Mouse (Mus musculus): ENCODE measurements around the gene Bcar1. TPM values are rescaled to one million over a fixed set of nuclear protein-coding genes. Genes with fewer than 3 reads are reported as not detected.

The Bcar1 gene
- total RNA-seq, 4 experiments from 2014 or later = 49.4 to 54.6 (median 53.5) TPM

DNA sequence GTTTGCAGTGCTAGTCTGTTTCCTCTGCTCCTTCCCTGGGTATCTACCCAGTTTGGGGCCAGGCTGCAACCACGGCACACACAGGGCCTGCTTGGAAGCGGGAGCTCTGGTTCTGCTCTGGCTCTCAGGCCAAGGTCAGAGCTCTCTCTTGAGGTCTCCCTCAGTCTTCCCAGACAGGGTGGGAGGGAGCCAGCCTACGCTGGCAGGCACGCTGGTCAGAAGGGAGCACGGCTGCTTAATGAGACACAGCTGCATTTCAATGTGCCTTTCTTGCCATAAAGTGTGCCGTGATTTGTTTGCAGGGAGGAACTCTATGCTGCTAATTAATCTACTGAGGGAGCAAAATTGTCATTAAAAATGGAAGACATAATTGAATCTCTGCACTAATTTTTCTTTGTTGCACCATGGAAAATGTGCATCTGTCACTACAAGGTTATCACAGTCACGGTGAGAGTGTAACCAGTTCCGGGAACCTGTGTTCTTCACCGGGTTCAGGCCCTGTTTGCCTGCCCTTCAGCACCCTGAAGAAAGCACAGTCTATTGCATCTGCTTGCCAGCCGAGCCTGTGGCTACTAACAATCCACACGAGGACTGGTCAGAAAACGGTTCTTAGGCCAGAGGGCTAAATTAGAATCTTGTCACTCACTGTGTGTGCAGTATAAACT lies 26.3 kb upstream of the Bcar1 start:
- DNase-seq (ENCODE audit: low spot score in 2 of 2) = peak in 1 of 2 experiments; percentile 39

DNA sequence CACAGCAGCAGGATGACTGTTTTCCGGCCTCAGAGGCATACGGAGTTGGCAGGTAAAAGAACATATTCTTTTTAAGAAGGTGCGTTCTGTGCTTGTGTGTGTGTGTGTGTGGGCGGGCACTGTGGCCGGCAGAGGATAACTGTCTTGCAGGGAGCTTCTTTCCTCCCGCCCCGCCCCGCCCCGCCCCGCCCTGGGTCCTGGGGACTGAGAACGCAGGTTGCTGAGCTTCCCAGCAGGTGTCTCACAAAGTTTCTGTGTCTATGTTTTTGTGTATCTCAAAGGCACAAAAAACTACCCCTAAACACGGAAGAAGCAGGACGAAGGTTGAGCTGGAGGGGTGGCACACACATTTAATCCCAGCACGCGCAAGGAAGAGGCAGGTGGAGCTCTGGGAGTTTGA lies 25.7 kb upstream of the Bcar1 start:
- no peak for DNase-seq (ENCODE audit: low spot score in 2 of 2)

DNA sequence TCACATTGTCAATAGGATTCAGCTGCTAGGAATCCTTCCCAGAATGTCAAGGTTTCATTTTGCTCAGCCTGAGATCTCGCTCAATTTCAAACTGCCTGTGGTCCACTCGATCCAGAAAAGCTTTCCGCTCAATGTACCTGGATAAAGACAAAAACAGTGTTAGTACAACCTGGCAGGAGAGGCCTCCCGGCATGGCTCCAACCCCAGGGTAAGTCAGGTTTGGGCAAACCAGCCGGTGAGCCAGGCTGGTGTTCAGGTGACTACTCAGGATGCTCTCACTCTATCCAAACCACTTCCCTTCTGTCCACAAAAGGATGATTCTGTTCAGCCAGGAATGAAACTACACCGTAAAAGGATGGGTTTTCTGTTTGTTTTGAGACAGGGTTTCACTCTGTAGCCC lies 25.0 kb upstream of the Bcar1 start:
- DNase-seq (ENCODE audit: low spot score in 2 of 2) = no peak

DNA sequence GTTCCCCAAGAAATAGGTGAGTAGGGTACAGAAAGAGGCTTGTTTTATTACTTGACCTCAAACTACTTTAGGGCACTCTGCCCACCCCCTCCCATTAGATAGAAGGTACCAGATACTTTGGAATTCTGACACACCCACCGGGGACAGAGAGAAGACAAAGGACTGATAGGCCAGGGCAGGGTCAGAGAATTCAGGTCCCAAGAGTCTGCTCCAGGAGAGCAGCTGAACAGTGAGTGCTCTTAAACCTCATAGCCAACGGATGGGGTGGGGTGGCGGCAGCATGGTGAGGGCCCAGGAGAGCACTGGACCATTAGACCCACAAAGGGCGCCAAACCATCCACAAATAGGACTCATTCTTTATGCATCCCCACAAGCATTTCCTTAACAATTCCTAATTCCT lies 22.0 kb upstream of the Bcar1 start:
- DNase-seq (ENCODE audit: low spot score in 2 of 2) = no peak

DNA sequence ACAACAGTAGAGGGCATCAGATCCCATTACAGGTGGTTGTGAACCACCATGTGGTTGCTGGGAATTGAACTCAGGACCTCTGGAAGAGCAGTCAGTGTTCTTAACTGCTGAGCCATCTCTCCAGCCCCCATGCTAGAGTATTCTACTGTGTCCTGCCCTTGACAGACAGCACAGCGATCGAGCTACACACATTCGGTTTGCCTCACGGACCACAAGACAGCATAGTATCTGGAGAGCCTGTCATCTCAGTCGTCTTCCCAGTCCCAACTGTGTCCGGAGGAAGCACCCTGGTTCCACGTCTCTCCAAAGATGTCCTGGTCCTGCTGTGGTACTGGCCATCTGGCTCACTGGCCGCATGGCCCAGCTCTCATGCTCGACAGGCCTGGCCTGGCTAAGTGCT lies 21.5 kb upstream of the Bcar1 start:
- no peak for DNase-seq (ENCODE audit: low spot score in 2 of 2)

DNA sequence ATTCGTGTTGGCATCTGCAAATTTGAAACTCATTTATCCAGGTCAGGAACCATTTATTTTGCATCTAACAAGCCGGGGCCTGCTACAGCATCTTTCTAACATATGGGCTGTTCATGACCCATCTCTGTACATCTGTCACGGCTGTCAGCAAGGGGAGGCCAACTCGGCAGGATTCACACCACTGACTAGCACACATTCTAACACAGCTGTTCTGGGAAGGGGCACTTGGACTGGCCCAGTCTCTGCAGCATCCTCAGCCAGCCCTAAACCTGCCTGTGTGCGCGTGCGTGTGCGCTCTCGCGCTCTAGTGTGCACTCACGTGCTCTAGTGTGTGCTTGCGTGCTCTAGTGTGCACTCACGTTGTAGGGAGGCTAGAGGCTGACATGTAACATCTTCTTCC lies 17.1 kb upstream of the Bcar1 start:
- no peak for DNase-seq (ENCODE audit: low spot score in 2 of 2)

DNA sequence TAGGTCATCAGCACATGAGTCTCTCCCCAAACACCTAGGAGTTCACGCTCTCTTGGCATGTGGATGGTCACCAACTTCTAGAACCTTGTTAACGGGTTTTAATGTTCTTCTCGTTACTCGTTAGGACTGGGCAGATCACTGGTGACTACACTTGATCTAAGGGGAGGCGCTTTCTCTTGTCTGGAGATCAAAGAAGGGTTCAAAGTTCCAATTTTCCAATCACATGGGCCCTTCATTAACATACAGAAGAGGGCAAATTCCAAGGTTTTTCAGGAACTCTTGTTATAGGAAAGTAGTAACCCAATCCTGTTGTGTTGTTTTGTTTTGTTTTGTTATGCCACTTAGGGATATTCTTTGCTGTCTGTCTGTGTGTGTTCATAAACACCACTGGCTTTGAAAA lies 15.2 kb upstream of the Bcar1 start:
- DNase-seq (ENCODE audit: low spot score in 2 of 2) = no peak

DNA sequence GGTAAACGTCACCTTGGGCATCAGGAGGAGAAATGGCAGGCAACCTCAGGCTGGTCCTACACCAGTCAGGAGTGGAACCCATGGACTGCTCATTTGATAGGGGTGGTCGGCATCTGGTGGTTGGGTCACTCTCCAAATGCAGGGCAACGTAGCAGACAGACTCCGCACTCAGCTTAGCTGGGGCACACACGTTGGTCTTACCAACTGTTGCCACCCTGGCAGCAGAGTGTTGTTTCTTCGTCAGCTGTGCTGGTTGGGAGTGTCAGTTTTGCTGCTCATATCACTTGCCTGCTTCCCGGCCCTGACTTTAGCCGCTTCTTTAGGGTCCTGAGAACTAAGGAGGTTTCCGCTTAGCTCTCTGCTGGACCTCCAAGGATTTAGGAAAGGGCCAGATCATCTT lies 14.0 kb upstream of the Bcar1 start:
- no peak for DNase-seq (ENCODE audit: low spot score in 2 of 2)

DNA sequence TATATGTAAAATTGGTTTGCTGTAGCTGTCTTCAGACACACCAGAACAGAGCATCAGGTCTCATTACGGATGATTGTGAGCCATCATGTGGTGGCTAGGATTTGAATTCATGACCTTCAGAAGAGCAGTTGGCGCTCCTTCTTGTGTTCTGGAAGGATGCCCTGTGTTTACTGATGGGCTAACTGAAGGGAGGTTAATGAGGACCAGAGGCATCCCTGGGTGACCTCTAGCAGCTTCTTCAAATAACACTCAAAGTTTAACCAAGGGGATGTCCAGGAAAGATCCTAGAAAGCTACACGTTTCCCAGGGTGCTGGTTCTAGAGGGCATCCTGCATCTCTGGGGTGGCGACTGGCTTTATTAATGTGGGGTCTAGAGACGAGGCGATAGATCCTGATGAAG lies 11.1 kb upstream of the Bcar1 start:
- no peak for DNase-seq (ENCODE audit: low spot score in 2 of 2)

DNA sequence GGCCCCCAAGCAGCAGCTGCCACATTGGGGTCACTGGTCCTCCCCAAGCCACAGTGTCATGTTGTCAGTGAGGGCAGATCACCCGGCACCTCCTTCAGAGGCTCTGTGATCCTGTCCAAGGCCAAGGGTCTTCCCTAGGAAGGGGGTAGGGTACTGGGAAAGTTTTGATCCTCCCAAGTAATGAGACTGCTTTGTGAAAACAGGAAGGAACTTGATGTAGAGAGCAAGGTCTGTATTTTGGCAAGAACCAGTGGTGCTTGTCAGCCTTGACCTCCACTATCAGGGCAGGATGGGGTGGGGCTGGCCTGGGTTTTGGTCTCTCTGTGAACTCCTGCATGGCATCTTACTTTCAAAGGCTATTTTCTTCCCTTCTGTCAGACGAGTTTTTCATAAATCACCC lies 10.5 kb upstream of the Bcar1 start:
- DNase-seq (ENCODE audit: low spot score in 2 of 2) = no peak

DNA sequence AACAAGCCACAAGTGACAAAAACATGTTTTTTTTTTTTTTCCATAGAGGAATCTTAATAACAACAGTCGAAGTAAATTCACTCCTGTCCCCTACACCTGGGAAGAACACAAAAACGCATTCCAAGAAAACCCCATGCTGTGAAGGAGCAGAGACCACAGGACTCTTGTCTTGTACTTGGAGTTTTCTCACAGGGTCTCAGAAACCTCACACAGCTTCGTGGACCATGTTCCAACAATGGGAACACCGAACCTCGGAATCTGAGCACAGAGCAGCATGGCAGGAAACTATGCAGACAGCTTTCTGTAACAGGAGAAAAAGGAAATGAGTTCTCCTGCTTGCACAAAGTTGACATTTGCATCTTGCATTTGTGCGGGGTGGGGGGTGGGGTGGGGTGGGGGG lies 5.2 kb upstream of the Bcar1 start:
- no peak for DNase-seq (ENCODE audit: low spot score in 2 of 2)

DNA sequence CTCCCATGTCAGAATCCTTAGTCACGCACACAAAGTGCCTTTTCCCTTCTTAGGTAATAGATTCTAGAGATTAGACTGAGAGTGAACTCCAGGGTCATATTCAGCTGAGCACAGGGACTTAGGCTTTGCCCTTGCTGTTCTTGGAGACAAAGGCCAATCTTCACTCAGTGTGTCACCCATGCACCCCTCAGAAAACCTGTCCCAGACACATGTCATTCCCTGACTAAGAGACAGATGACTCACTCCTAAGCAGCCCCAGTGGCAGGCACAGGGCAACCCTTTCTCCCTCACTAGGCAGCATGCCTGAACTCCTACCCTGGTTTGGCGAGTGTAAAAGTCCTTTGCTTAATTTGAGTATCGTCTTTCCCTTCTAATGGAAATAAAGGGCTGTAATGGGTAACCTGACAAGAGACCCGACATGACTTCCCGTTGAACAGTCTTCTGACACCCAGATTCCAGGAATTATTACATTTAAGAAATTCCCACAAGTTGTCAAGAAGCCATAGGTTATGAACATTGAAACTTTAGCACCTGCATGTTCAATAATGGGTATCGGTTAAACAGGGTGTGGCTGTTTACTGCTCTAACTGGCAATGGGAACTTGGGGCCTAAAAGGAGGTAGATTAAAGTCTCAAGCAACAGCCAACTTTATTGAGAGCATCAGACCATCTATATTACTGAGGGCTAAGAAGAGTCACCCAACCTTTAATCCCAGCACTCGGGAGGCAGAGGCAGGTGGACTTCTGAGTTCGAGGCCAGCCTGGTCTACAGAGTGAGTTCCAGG lies 4.4 kb upstream of the Bcar1 start:
- no peak for DNase-seq (ENCODE audit: low spot score in 2 of 2)

DNA sequence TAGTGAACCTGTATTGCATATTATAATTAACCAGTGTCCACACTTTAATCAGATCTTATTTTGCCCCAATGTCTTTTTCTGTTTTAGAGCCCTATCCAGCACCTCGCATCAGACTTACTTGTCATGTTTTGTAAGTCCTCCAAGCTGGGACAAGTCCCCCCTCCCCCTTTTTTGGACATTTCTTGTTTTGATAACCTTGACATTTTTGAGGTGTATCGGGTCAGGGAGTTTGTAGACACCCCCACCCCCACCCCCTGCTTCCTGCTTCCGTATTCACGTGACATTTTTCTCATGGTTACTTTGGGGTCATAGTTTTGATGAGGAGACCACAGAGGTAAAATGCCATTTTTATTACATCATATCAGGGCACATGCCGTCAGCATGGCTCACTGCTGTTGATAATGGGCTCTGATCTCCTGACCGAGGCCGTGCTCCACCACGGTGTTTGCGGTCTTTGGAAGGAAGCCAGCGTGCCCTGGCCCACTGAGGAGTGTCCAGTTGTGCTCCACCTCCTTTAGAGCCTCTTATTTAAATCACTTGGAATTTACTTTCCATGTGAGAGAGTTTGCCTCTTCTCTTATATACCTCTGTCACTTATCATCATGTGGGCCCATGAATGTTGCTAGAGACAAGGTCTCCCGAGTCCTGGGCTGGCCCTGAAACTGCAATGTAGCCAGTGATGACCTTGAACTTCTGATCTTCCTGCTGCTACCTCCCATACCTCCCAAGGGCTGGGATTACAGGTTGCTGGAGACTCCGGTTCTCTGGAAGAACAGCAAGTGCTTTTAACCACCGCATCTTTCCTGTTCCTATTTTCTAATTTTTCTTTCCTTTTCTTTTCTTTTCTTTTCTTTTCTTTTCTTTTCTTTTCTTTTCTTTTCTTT lies 3.2 kb upstream of the Bcar1 start:
- no peak for DNase-seq (ENCODE audit: low spot score in 2 of 2)

DNA sequence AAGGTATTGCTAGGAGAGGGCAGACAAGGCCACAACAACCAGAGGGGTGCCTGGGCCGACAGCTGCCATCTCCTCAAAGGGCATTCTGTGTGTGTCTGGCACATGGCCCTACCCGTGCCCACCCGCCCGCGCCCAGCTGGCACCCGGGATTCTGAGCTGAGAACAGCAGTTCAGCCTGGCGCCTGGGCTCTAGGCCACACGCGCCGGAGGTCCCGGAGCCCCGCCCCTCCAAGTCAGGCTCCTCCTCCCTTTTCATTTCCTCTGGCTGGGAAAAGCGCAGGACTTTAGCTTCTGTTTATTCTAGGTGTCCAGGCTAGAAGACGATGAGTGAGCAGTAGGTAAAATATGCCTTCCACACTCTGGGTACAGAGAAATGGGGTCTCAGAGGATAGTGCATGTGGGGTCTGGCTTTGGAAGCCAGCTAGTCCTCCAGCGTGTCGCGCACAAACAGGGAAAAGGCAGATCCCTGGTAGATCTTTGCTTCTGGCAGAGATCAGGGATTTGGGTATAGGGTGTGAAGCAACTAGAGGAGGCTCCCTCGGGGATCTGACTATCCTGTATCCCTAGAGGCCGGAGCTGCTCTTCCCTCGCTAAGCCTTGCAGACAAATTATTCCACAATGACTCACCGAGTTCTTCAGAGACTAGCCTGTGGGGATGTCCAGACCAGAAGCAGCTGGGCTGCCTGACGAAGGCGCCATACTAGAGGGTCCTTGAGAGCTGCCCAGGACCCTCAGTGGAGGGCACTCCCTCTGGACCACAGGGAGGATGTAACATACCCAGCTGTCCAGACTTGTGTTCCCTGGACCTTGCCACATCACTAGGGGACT lies 2.2 kb upstream of the Bcar1 start:
- peak in 1 of 2 experiments; percentile 70 for DNase-seq (ENCODE audit: low spot score in 2 of 2)

DNA sequence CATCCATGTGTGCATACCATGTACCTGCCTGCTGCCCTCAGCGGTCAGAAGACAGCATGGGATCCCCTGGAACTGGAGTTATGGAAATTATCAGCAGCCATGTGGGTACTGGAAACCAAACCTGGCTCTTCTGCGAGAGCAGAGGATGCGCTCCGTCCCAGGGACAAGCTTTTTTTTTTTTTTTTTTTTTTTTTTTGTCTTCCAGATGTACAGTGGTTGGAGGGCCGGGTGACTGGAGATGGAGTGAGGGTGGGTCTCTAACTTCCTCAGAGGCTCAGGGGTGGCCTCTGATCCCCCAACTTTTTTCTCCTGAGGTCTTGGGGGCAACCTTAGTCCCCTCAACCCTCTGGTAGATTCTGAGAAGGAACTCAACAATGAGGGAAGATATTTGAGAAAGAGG lies 1.5 kb upstream of the Bcar1 start:
- no peak for DNase-seq (ENCODE audit: low spot score in 2 of 2)

DNA sequence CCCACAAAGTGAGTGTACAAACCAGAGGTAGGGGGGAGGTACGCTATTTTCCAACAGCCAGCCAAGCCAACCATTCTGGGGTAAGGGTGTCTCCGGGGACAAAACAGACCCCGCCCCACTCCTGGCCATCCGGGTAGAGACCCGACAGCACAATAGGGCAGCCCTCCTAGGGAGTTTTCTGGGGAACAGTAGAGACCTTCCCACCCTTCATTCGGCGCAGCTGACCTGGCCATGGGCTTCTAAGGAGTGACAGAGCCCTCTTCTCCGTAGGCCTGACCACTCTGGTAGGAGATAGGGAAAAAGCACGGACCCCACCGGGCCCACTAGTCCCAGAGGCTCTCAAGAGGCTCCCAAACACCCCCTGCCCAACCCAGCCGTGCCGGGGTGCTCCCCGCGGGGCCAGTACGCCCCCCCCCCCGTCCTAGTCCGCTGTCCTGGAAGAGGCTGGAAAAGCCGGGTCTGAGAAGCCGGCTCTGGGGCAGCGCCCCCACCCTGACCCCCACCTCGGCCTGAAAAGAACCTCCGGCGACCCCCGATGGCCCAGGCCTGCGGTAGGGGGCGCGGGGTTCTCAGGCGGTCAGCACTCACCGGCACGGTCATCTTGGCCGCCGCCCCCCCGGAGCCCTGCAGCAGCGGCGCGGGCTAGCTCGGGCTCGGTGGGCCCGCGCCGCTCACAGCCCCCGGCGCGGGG lies 363 bp downstream of the Bcar1 start:
- no peak for DNase-seq (ENCODE audit: low spot score in 2 of 2)

DNA sequence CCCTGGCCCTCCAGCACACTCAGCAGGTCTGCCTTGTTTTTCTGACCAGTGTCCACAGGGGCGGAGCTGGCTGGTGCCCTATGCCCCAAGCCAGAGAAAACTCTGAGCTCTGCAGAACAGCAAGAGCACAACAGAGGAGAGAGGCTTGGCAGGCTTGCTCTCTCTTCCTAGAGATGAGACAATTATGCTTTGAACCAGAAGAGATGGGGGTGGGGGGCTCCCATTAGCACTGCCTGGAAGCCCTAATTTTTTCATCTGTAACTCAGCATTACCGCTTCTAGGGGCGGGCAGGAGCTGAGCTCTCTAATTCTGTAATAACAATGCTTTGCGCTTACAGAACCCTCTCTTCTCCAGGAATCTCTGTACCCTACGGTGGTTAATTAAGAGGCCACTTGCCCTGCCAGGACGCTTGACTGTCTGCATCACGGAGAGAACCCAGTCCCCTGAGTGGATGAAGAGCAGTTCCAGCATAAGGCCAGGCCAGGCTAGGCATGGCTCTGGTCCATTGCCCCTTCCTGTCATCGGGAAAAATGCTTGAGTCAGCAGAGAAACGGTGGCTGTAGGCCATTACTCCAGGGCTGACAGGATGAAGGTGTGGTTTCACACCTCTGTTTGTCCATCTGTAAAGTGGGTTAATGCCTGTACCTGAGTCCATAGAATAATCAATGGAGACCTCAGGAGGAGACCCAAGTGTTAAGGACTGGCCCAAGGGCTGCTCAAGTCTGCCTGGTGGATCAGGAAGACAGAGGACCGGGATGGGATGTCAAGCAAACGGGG lies 1.2 kb downstream of the Bcar1 start:
- DNase-seq (ENCODE audit: low spot score in 2 of 2) = no peak

DNA sequence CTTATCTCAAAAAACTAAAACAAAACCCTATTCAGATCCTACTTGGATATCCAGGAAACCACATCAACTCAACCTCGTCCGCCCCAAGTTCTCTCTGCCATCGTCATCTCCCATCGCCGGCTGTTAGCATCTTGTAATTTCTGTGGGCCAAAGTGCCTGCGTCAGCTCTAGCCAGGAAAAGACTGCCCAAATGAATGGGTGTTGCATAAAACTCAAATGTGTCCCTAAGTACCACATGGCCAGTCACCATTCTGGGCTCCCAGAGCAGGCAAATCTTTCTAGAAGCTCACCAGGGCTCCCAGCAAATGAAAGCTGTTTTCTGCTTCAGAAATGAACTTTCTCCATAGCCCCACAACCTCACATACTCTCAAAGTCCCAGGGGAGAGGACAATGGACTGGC lies 2.1 kb downstream of the Bcar1 start:
- DNase-seq (ENCODE audit: low spot score in 2 of 2) = no peak

DNA sequence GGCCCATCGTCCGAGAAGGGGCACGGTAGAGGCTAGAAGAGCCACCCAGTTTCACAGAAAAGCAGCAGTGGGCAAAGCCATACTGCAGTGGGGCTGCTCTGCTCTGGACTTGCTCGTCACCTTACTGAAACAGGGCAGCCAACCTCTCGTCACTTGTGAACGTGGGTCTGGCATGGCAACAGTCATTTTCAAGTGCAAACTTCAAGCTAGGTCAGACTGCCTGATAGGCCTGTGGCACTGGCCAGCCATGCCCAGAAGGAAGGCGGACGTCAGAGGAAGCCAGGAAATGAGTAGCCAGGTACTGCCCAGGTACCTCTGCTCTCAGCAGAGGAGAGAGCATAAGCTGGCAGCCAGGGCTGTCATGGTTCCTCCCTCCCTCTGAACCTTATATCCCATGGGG lies 2.6 kb downstream of the Bcar1 start:
- no peak for DNase-seq (ENCODE audit: low spot score in 2 of 2)

DNA sequence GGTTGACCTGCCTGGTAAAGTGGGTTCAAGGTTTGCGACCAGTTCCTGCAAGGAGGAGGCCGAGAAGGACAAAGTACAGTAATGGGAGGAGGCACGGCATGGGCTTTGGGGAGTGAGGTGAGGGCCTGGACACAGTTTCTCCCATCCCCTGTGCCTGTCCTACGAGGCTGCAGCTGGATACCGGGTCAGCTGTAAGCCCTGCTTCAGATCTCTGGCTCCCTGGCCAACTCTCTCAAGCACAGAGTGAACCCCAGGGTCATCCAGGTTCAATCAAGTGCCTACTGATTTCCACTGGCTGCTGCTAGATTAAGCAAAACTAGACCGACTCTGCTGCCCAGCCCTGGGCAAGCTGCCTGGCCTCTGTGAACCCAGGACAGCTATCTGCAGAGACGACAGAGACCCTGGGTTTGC lies 3.3 kb downstream of the Bcar1 start:
- DNase-seq (ENCODE audit: low spot score in 2 of 2) = no peak

Data from left cerebral cortex, adult 8-10 months (tissue).